Mouse (Mus musculus): ENCODE results near the gene Ldhd.

DNA sequence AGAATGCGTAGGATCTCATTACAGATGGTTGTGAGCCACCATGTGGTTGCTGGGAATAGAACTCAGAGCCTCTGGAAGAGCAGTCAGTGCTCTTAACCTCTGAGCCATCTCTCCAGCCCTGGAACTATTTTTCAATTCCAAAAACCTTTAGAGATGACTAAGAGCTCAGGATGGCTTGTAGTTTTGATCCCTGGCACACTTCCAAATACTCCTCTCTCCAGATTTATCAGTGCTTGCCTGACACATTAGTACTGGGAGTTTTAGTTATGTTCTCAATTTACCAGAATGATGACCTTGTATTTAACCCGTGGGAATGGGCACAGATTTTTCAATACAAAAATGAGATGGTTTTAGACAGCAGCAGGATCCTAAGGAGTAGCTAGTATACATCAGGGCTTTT, 36.6 kb upstream of the Ldhd start:
- TF ChIP-seq POLR2A (IDR thresholded peaks at IDR 0.05; ENCODE audit: low read depth, low read length) (no peak), CTCF (IDR thresholded peaks at IDR 0.05; ENCODE audit: extremely low read depth, insufficient read depth, insufficient read length, insufficient replicate concordance) (no peak)

Measured in spleen, adult 2 months (tissue).